Mouse (Mus musculus): ENCODE measurements at regions not wholly inside any gene's neighbourhood (a gene's known extent, or its start where the extent isn't known, plus 50 kb on each side); places are given as distances from the start of the nearest gene placed in this dataset.

DNA sequence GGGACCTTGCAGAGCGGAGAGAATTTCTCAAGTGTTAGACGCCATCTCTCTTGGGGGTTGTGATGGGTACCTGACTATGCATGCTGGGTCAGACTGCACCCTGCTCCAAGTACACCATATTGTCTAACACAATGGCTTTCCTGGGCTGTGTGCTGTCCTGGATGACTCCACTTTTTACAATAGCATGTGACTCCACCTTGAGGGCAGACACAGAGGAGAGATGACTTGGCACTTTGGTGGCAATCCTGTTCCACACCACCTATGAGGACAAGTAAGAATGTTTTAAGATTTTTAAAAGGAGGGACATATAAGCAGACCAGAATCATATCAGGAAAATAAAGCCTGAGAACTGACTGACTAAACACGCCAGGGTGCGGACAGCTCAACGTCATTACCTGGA is 254.5 kb upstream of the Rnaseh2b start:
- in situ Hi-C loops (cut with MboI; ENCODE audit: low pct_unique_long_range_greater_than_20kb): loop anchor here (5.0 to 25.0 kb wide), 2 partner anchors 51 to 424 kb away; partner anchors contain the start of gene Gucy1b2
- no peak for TF ChIP-seq CTCF (IDR thresholded peaks at IDR 0.05)
- no peak for ATAC-seq
- H3K27me3 ChIP-seq: no peaks in the 10 kb centered on the region
- POLR2A ChIA-PET: interaction anchor here (0.7 kb wide), 1 partner anchor 193 kb away, joined by 5 read pairs; no protein-coding TSS in a partner anchor
- no peak for DNase-seq (ENCODE audit: low read depth, low spot score)
- CTCF ChIA-PET: interaction anchor here (1.3 kb wide), 1 partner anchor 388 kb away, joined by 3 read pairs; no protein-coding TSS in a partner anchor

GRCm38 (mm10) chr14:62042305-62043116 is 249.9 kb upstream of the Rnaseh2b start:
- peak; percentile 84 for TF ChIP-seq CTCF (IDR thresholded peaks at IDR 0.05)
- ChIA-PET POLR2A (no interaction called here), CTCF (interaction anchor here (0.6 to 1.4 kb wide), 8 partner anchors 12 to 471 kb away, joined by 3 to 5 read pairs (median 3); no protein-coding TSS in a partner anchor)
- in situ Hi-C loops (cut with MboI; ENCODE audit: low pct_unique_long_range_greater_than_20kb): loop anchor here (10.0 to 25.0 kb wide), 2 partner anchors 398 to 420 kb away; partner anchors contain the start of gene Gucy1b2
- ATAC-seq: no peak
- DNase-seq (ENCODE audit: low read depth, low spot score): no peak
- no peaks in the 10 kb centered on the region for H3K27me3 ChIP-seq

- DNase-seq (ENCODE audit: low read depth, low spot score): no peak
- TF ChIP-seq CTCF (IDR thresholded peaks at IDR 0.05): no peak
- ChIA-PET CTCF (interaction anchor here (0.7 to 1.4 kb wide), 6 partner anchors 12 to 472 kb away, joined by 3 to 5 read pairs (median 3); no protein-coding TSS in a partner anchor), POLR2A (no interaction called here)
- in situ Hi-C loops (cut with MboI; ENCODE audit: low pct_unique_long_range_greater_than_20kb): loop anchor here (10.0 to 25.0 kb wide), 2 partner anchors 398 to 419 kb away; partner anchors contain the start of gene Gucy1b2
- no peak for ATAC-seq
- H3K27me3 ChIP-seq: no peaks in the 10 kb centered on the region
Measured at GRCm38 (mm10) chr14:62043117-62043422, 249.3 kb upstream of the Rnaseh2b start.

GRCm38 (mm10) chr14:62050941-62051340 is 241.4 kb upstream of the Rnaseh2b start:
- ChIA-PET POLR2A (no interaction called here), CTCF (no interaction called here)
- ATAC-seq (no peak), DNase-seq (ENCODE audit: low read depth, low spot score) (no peak)
- in situ Hi-C loops (cut with MboI; ENCODE audit: low pct_unique_long_range_greater_than_20kb): no loop called here
- H3K27me3 ChIP-seq: no peaks in the 10 kb centered on the region
- TF ChIP-seq CTCF (IDR thresholded peaks at IDR 0.05): no peak

DNA sequence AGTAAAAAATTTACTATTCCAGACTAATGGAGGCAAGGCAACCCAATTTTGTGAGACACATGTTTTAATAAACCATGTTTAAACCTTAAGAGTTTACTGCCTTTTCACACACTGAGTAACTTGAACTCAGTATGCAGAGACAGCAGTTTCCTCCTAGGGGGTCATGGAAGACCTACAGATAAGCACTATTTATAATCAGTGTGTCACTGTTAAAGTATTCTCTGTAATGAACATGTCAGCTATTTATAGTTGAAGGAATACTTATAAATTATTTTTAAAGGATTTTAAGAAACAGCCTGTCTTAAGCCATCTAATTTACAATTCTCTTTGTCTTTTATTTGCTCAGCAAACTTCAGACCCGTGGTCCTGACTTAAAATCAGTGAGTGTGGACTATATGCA is 240.5 kb upstream of the Rnaseh2b start:
- POLR2A ChIA-PET: no interaction called here
- in situ Hi-C loops (cut with MboI; ENCODE audit: low pct_unique_long_range_greater_than_20kb): no loop called here
- ATAC-seq: no peak
- TF ChIP-seq CTCF (IDR thresholded peaks at IDR 0.05): no peak
- H3K27me3 ChIP-seq: no peaks in the 10 kb centered on the region
- CTCF ChIA-PET: no interaction called here
- no peak for DNase-seq (ENCODE audit: low read depth, low spot score)

DNA sequence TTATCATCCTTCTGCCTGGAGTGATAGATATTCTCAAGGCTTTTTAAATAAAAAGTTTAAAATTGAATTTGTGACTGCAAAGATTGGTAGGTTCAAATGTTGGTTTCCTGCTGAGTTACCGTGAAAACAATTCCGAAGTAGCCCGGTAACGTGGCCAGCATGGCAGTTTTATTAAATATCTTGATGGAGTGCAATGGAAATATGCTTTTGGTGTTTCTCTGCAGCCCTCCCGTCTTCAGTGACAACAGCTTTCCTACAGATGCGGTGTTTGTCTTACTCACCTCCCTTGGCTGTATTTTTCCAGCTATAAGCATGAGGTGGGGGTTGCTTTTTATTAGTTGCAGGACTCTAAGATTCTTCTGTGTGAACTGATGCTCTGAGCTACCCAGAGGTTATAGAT is 239.4 kb upstream of the Rnaseh2b start:
- ChIA-PET POLR2A (no interaction called here), CTCF (interaction anchor here (0.8 to 1.3 kb wide), 2 partner anchors 15 to 29 kb away, joined by 3 to 5 read pairs; no protein-coding TSS in a partner anchor)
- no peaks in the 10 kb centered on the region for H3K27me3 ChIP-seq
- no peak for TF ChIP-seq CTCF (IDR thresholded peaks at IDR 0.05)
- ATAC-seq: no peak
- DNase-seq (ENCODE audit: low read depth, low spot score): no peak
- in situ Hi-C loops (cut with MboI; ENCODE audit: low pct_unique_long_range_greater_than_20kb): no loop called here

GRCm38 (mm10) chr14:62057096-62057495 is 235.3 kb upstream of the Rnaseh2b start:
- no peaks in the 10 kb centered on the region for H3K27me3 ChIP-seq
- POLR2A ChIA-PET: no interaction called here
- ATAC-seq (no peak), DNase-seq (ENCODE audit: low read depth, low spot score) (no peak)
- no peak for TF ChIP-seq CTCF (IDR thresholded peaks at IDR 0.05)
- CTCF ChIA-PET: no interaction called here
- in situ Hi-C loops (cut with MboI; ENCODE audit: low pct_unique_long_range_greater_than_20kb): no loop called here

DNA sequence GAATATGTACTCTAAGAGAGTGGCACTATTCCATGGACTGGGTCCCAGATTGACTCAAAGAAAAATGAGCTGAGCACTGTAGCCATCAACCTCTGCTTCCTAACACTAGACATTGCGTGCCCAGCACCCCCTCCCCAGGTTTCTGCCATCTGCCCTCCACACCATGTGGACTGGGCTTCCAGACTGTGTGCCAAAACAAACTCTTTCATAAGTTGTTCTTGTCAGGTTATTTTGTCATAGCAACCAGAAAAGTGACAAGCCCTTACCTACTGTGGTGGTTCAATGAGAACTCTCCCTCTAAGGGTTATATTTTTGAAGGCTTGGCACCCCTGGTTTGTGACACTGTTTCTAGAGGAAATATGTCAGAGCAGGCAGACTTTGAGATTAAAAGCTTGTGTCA is 234.3 kb upstream of the Rnaseh2b start:
- DNase-seq (ENCODE audit: low read depth, low spot score): no peak
- no peak for TF ChIP-seq CTCF (IDR thresholded peaks at IDR 0.05)
- in situ Hi-C loops (cut with MboI; ENCODE audit: low pct_unique_long_range_greater_than_20kb): no loop called here
- ChIA-PET CTCF (interaction anchor here (0.8 to 0.9 kb wide), 2 partner anchors 11 to 42 kb away, joined by 3 read pairs; no protein-coding TSS in a partner anchor), POLR2A (no interaction called here)
- H3K27me3 ChIP-seq: no peaks in the 10 kb centered on the region
- no peak for ATAC-seq

DNA sequence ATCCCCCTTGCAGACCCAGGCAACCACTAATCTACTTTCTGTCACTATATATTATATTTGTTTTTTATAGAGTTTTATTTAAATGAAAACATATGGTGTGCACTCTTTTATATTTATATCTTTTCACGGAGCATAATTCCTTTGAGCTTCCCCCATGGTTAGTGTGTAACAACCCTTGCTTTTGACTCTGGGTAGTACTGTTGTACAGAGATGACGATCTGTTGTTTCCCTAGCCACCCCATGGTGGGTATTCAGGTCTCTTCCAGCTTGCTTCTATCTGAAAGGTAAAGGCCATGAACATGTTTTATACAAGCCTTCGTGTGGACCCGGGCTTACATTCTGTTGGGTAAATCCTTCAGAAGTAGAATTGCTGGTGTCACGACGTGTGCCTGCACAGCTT is 221.2 kb upstream of the Rnaseh2b start:
- DNase-seq (ENCODE audit: low read depth, low spot score) (no peak), ATAC-seq (no peak)
- CTCF ChIA-PET: no interaction called here

DNA sequence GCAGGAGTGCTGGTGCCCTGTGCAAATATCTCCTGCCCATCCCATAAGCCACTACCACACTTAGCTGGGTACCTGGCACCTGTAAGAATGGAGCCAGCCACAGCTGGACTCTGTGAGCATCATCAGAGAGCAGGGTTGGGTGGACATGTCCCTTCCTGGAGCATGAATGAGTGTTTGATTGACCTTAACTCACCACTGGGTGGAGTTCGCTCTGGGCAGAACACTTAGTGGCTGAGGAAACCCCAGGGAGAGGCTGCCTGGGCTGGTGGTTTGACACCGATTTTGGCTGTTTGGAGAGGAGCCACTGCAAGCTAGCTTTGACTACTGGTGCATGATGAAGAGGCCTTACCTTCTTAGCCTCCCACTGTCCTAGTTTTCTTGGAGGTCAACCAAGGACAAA is 208.3 kb upstream of the Rnaseh2b start:
- ChIA-PET CTCF (no interaction called here), POLR2A (interaction anchor here (1.6 kb wide), 1 partner anchor 12 kb away, joined by 4 read pairs; no protein-coding TSS in a partner anchor)
- ATAC-seq: no peak
- no peak for DNase-seq (ENCODE audit: low read depth, low spot score)
- in situ Hi-C loops (cut with MboI; ENCODE audit: low pct_unique_long_range_greater_than_20kb): no loop called here
- H3K27me3 ChIP-seq: peaks cover 5% of the 10 kb centered on the region
- TF ChIP-seq CTCF (IDR thresholded peaks at IDR 0.05): peak; percentile 32

More for the DNA sequence above, 221.2 kb upstream of the Rnaseh2b start:
- in situ Hi-C loops (cut with MboI; ENCODE audit: low pct_unique_long_range_greater_than_20kb): no loop called here
- POLR2A ChIA-PET: interaction anchor here (0.6 kb wide), 2 partner anchors 31 to 712 kb away, joined by 3 to 8 read pairs; no protein-coding TSS in a partner anchor
- H3K27me3 ChIP-seq: no peaks in the 10 kb centered on the region
- no peak for TF ChIP-seq CTCF (IDR thresholded peaks at IDR 0.05)

GRCm38 (mm10) chr14:62088174-62088573 is 204.2 kb upstream of the Rnaseh2b start:
- ChIA-PET POLR2A (no interaction called here), CTCF (interaction anchor here (1.2 kb wide), 1 partner anchor 8 kb away, joined by 3 read pairs; no protein-coding TSS in a partner anchor)
- H3K27me3 ChIP-seq: peaks cover 11% of the 10 kb centered on the region
- DNase-seq (ENCODE audit: low read depth, low spot score): no peak
- in situ Hi-C loops (cut with MboI; ENCODE audit: low pct_unique_long_range_greater_than_20kb): no loop called here
- no peak for TF ChIP-seq CTCF (IDR thresholded peaks at IDR 0.05)
- ATAC-seq: no peak

All from Patski (cell line).